Mouse (Mus musculus) heart, adult 18-20 months (tissue): Measurements from ENCODE around the gene Ly6g5b. TPM values are rescaled to one million over a fixed set of nuclear protein-coding genes. Genes with fewer than 3 reads are reported as not detected.

Experiments used
- DNase-seq, 2 experiments: peaks; one replicate each; pipeline ENCODE4 v3.0.0; 2021 to 2022; ENCODE audit warnings: mixed read lengths in 1 of 2
- long read RNA-seq, 2 experiments: library from polyadenylated mRNA; stranded (forward); transcript quantifications; one replicate each; pipeline ENCODE4 v2.0.0; 2021
- total RNA-seq, 2 experiments: library from RNA; stranded (reverse); gene quantifications; 2 replicates each; pipeline ENCODE4 v1.2.3; 2021

The Ly6g5b gene
- total RNA-seq, result not detected
- long read RNA-seq, experiment 1, result 0 reads
- long read RNA-seq, experiment 2, result 0 reads

- no peak for DNase-seq
These were observed at the start of gene Ly6g5b for GRCm38 (mm10) chr17:35115046-35116019. TSS of gene Ly6g5b (minus strand) at chr17:35115428.

GRCm38 (mm10) chr17:35164218-35164567 lies 49.0 kb upstream of the Ly6g5b start:
- DNase-seq, result no peak

- DNase-seq, result no peak
These were observed 48.3 kb upstream of the Ly6g5b start for GRCm38 (mm10) chr17:35163326-35164081.

GRCm38 (mm10) chr17:35162730-35163129 lies 47.5 kb upstream of the Ly6g5b start:
- peak; percentile 60 to 70 for DNase-seq

- DNase-seq, result no peak
These were observed 46.9 kb upstream of the Ly6g5b start for GRCm38 (mm10) chr17:35162121-35162520.

GRCm38 (mm10) chr17:35161421-35161820 lies 46.2 kb upstream of the Ly6g5b start:
- DNase-seq, result no peak

GRCm38 (mm10) chr17:35159638-35160037 lies 44.4 kb upstream of the Ly6g5b start:
- no peak for DNase-seq

GRCm38 (mm10) chr17:35158850-35159593 lies 43.8 kb upstream of the Ly6g5b start:
- no peak for DNase-seq

GRCm38 (mm10) chr17:35157661-35158175 lies 42.5 kb upstream of the Ly6g5b start:
- no peak for DNase-seq

GRCm38 (mm10) chr17:35157254-35157653 lies 42.0 kb upstream of the Ly6g5b start:
- no peak for DNase-seq

GRCm38 (mm10) chr17:35156461-35157200 lies 41.4 kb upstream of the Ly6g5b start:
- no peak for DNase-seq

GRCm38 (mm10) chr17:35155451-35155850 lies 40.2 kb upstream of the Ly6g5b start:
- DNase-seq, result no peak

- no peak for DNase-seq
These were observed 39.4 kb upstream of the Ly6g5b start for GRCm38 (mm10) chr17:35154616-35155015.

GRCm38 (mm10) chr17:35153931-35154330 lies 38.7 kb upstream of the Ly6g5b start:
- DNase-seq, result no peak

- no peak for DNase-seq
These were observed 37.8 kb upstream of the Ly6g5b start for GRCm38 (mm10) chr17:35153077-35153476.

GRCm38 (mm10) chr17:35152121-35152520 lies 36.9 kb upstream of the Ly6g5b start:
- DNase-seq, result no peak

- DNase-seq, result no peak
These were observed 32.9 kb upstream of the Ly6g5b start for GRCm38 (mm10) chr17:35147922-35148639.

GRCm38 (mm10) chr17:35147348-35147747 lies 32.1 kb upstream of the Ly6g5b start:
- no peak for DNase-seq

GRCm38 (mm10) chr17:35146139-35146538 lies 30.9 kb upstream of the Ly6g5b start:
- no peak for DNase-seq

- DNase-seq, result no peak
These were observed 26.7 kb upstream of the Ly6g5b start for GRCm38 (mm10) chr17:35141971-35142370.
